Mouse (Mus musculus): Measurements from ENCODE around the gene Hipk4.

GRCm38 (mm10) chr7:27514961-27515360 lies 8.1 kb upstream of the Hipk4 start:
- TF ChIP-seq CTCF (IDR thresholded peaks at IDR 0.05; ENCODE audit: insufficient read depth, low read depth, low read length) (no peak), POLR2A (IDR thresholded peaks at IDR 0.05; ENCODE audit: insufficient read depth, low read depth, low read length) (no peak)

Data from olfactory bulb, adult 2 months (tissue).